Mouse (Mus musculus): ENCODE measurements around the gene Nap1l5. TPM values are rescaled to one million over a fixed set of nuclear protein-coding genes. Genes with fewer than 3 reads are reported as not detected.

Gene Nap1l5
- total and polyA plus RNA-seq, 3 experiments: not detected

DNA sequence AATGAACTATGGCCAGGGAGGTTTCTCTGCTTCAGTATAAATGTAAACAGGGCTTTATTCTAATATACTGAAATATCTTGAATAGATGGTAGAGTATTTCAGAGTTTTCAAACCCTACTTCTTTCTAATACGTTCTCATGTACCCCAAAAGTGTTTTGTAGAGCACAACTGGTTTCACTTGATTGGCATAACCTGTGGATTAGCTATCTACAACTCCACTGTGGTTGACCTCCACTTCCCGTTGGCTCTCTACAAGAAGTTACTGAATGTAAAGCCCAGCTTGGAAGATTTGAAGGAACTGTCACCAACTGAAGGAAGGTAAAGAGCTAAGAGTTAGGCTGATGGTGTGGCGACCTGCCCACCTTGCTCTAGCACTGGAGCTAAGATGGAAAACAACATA lies 17.0 kb downstream of the Nap1l5 start:
- no peak overlapping the region for H3K4me3 ChIP-seq (replicated peaks in 1 of 3; ENCODE audit: low read depth in 2 of 3, low read length in 2 of 3, poor library complexity in 1 of 3)
- H3K4me2 ChIP-seq (ENCODE audit: insufficient read depth, low read depth, poor library complexity, severe bottlenecking): no peak overlapping the region
- in situ Hi-C loops (cut with MboI; ENCODE audit: low pct_ligation_motif_present, low pct_unique_long_range_greater_than_20kb, low sequenced_read_pairs): no loop called here
- dilution Hi-C loops (cut with MboI; ENCODE audit: extremely low pct_ligation_motif_present, extremely low pct_unique_long_range_greater_than_20kb, low sequenced_read_pairs): no loop called here
- no peak for DNase-seq (ENCODE audit: extremely low read depth)
- H3K9me3 ChIP-seq (replicated peaks; ENCODE audit: low read length): no peaks in the 10 kb centered on the region
- no peak overlapping the region for H3K9ac ChIP-seq (ENCODE audit: insufficient read depth, low read depth)
- no peak overlapping the region for H3K27ac ChIP-seq (ENCODE audit: insufficient read depth, low read depth)
- no peaks in the 10 kb centered on the region for H3K79me2 ChIP-seq (replicated peaks; ENCODE audit: control insufficient read depth, extremely low read depth, insufficient read depth, poor library complexity, severe bottlenecking)
- TF ChIP-seq ETS1 (conservative IDR thresholded peaks at IDR 0.05; ENCODE audit: low read depth, low read length) (no peak), HCFC1 (IDR thresholded peaks at IDR 0.05; ENCODE audit: low read depth, low read length) (no peak), JUND (conservative IDR thresholded peaks at IDR 0.05; ENCODE audit: low read depth, low read length) (no peak), ELF1 (IDR thresholded peaks at IDR 0.05; ENCODE audit: low read depth, low read length) (no peak), CTCF (conservative IDR thresholded peaks at IDR 0.05 in 1 of 2, IDR thresholded peaks at IDR 0.05 in 1 of 2; ENCODE audit: low read depth in 2 of 2, low read length in 2 of 2) (no peak), CHD1 (IDR thresholded peaks at IDR 0.05; ENCODE audit: low read depth, low read length) (no peak), RAD21 (IDR thresholded peaks at IDR 0.05; ENCODE audit: low read depth, low read length) (no peak), POLR2A (IDR thresholded peaks at IDR 0.05; ENCODE audit: low read depth, low read length) (no peak), MXI1 (IDR thresholded peaks at IDR 0.05; ENCODE audit: low read depth, low read length) (no peak), RCOR1 (conservative IDR thresholded peaks at IDR 0.05; ENCODE audit: low read depth, low read length) (no peak), ZMIZ1 (IDR thresholded peaks at IDR 0.05; ENCODE audit: low read depth, low read length) (no peak), IRF4 (IDR thresholded peaks at IDR 0.05; ENCODE audit: low read depth, low read length) (no peak), USF2 (conservative IDR thresholded peaks at IDR 0.05; ENCODE audit: low read depth, low read length) (no peak)
- H3K4me1 ChIP-seq (ENCODE audit: control insufficient read depth in 1 of 2, insufficient read depth in 2 of 2): no peaks in the 10 kb centered on the region
- H3K36me3 ChIP-seq (replicated peaks in 1 of 2; ENCODE audit: control insufficient read depth in 1 of 2, insufficient read depth in 1 of 2, low read length in 1 of 2): peaks cover 24 to 72% of the 10 kb centered on the region in 2 experiments
- no peaks in the 10 kb centered on the region for H3K27me3 ChIP-seq (replicated peaks)

DNA sequence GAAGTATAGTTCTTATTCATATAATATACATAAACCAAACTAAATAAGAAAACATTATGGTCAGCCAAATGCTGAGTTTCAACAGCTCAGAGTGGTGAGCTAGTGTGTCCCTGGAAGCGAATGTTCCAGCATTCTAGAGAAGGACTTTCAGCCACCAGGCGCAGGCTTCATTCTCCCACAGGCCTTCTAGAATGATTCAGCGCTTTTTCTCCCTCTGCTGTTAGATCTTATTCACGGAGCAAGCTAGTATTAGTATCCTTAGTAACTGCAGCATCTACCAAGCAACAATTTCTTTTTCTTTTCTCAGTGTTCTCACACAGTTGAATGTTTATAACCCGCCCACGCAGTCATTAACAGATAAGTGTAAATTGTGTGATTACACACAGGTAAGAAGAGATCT lies 24.6 kb downstream of the Nap1l5 start:
- H3K4me3 ChIP-seq (replicated peaks in 1 of 3; ENCODE audit: low read depth in 2 of 3, low read length in 2 of 3, poor library complexity in 1 of 3): no peak overlapping the region
- H3K4me1 ChIP-seq (ENCODE audit: control insufficient read depth in 1 of 2, insufficient read depth in 2 of 2): peaks cover 0 to 8% of the 10 kb centered on the region in 2 experiments; a peak in 1 of 4 replicates
- H3K36me3 ChIP-seq (replicated peaks in 1 of 2; ENCODE audit: control insufficient read depth in 1 of 2, insufficient read depth in 1 of 2, low read length in 1 of 2): peaks cover 12 to 62% of the 10 kb centered on the region in 2 experiments
- in situ Hi-C loops (cut with MboI; ENCODE audit: low pct_ligation_motif_present, low pct_unique_long_range_greater_than_20kb, low sequenced_read_pairs): no loop called here
- TF ChIP-seq MEF2A (IDR thresholded peaks at IDR 0.05; ENCODE audit: borderline replicate concordance, low read depth, low read length): no peak
- TF ChIP-seq CHD2 (IDR thresholded peaks at IDR 0.05; ENCODE audit: low read length): no peak
- no peak for TF ChIP-seq MAX (IDR thresholded peaks at IDR 0.05; ENCODE audit: low read length)
- no peak for TF ChIP-seq E2F4 (IDR thresholded peaks at IDR 0.05; ENCODE audit: insufficient replicate concordance, low read depth, low read length)
- TF ChIP-seq MAZ (IDR thresholded peaks at IDR 0.05; ENCODE audit: low read depth, low read length): no peak
- no peak for TF ChIP-seq UBTF (IDR thresholded peaks at IDR 0.05; ENCODE audit: low read depth, low read length)
- no peak for TF ChIP-seq USF2 (conservative IDR thresholded peaks at IDR 0.05; ENCODE audit: low read depth, low read length)
- no peak for TF ChIP-seq POLR2AphosphoS2 (IDR thresholded peaks at IDR 0.05; ENCODE audit: low read depth, low read length)
- TF ChIP-seq JUND (conservative IDR thresholded peaks at IDR 0.05; ENCODE audit: low read depth, low read length): no peak
- TF ChIP-seq MYC (IDR thresholded peaks at IDR 0.05; ENCODE audit: low read depth, low read length): no peak
- TF ChIP-seq EP300 (IDR thresholded peaks at IDR 0.05; ENCODE audit: low read length): no peak
- TF ChIP-seq POLR2A (IDR thresholded peaks at IDR 0.05; ENCODE audit: low read depth, low read length): no peak
- TF ChIP-seq JUN (IDR thresholded peaks at IDR 0.05; ENCODE audit: insufficient read depth, low read depth, low read length): no peak
- no peak for TF ChIP-seq GABPA (IDR thresholded peaks at IDR 0.05; ENCODE audit: insufficient replicate concordance, low read depth, low read length)
- TF ChIP-seq IRF4 (IDR thresholded peaks at IDR 0.05; ENCODE audit: low read depth, low read length): no peak
- TF ChIP-seq ELF1 (IDR thresholded peaks at IDR 0.05; ENCODE audit: low read depth, low read length): no peak
- no peak for TF ChIP-seq TCF12 (IDR thresholded peaks at IDR 0.05; ENCODE audit: low read depth, low read length)
- no peak for TF ChIP-seq HCFC1 (IDR thresholded peaks at IDR 0.05; ENCODE audit: low read depth, low read length)
- DNase-seq (ENCODE audit: extremely low read depth): no peak
- H3K4me2 ChIP-seq (ENCODE audit: insufficient read depth, low read depth, poor library complexity, severe bottlenecking): no peak overlapping the region
- no peaks in the 10 kb centered on the region for H3K9me3 ChIP-seq (replicated peaks; ENCODE audit: low read length)
- H3K9ac ChIP-seq (ENCODE audit: insufficient read depth, low read depth): no peak overlapping the region
- H3K79me2 ChIP-seq (replicated peaks; ENCODE audit: control insufficient read depth, extremely low read depth, insufficient read depth, poor library complexity, severe bottlenecking): no peaks in the 10 kb centered on the region
- dilution Hi-C loops (cut with MboI; ENCODE audit: extremely low pct_ligation_motif_present, extremely low pct_unique_long_range_greater_than_20kb, low sequenced_read_pairs): no loop called here
- H3K27me3 ChIP-seq (replicated peaks): no peaks in the 10 kb centered on the region
- H3K27ac ChIP-seq (ENCODE audit: insufficient read depth, low read depth): no peak overlapping the region

All from CH12.LX (cell line).